Mouse (Mus musculus): Measurements from ENCODE around the gene Lrp2bp. TPM values are rescaled to one million over a fixed set of nuclear protein-coding genes. Genes with fewer than 3 reads are reported as not detected.

Lrp2bp gene
- polyA plus RNA-seq, 1 experiment: 0.17 TPM

DNA sequence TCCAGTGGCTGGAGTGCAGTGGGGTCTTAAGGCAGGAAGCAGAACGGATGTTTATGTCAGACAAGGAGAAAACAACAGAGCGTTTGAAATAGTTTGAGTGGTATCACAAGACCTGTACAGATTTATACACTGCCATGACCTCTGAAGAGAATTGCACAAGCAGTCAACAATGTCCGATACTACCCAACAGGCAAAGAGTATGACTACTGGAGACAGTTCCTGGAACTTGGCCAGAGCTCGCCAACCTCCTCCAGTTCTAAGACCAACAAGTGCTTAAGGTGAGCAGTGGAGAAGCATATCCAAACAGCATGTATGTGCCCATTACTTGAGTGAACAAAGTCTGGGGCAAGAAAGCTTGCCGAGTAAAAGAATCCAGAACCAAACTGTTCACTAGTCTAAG lies 76.1 kb downstream of the Lrp2bp start:
- Histone ChIP-seq H3K27me3 (replicated peaks; ENCODE audit: control insufficient read depth, insufficient read depth, low read length) (no peaks in the 10 kb centered on the region), H3K4me1 (ENCODE audit: control insufficient read depth, insufficient read depth, low read length) (no peaks in the 10 kb centered on the region), H3K4me3 (ENCODE audit: insufficient read depth, low read depth, low read length) (no peak overlapping the region), H3K36me3 (ENCODE audit: control insufficient read depth, insufficient read depth, low read length) (no peaks in the 10 kb centered on the region), H3K27ac (ENCODE audit: insufficient read depth, low read depth, low read length) (no peak overlapping the region)
- no peak for DNase-seq
- WGBS: 85% methylated on average over 5 of the region's 5 CpGs
- TF ChIP-seq POLR2A (IDR thresholded peaks at IDR 0.05; ENCODE audit: low read depth, low read length) (no peak), CTCF (conservative IDR thresholded peaks at IDR 0.05; ENCODE audit: insufficient read depth, insufficient read length, low read depth, low read length) (no peak)

DNA sequence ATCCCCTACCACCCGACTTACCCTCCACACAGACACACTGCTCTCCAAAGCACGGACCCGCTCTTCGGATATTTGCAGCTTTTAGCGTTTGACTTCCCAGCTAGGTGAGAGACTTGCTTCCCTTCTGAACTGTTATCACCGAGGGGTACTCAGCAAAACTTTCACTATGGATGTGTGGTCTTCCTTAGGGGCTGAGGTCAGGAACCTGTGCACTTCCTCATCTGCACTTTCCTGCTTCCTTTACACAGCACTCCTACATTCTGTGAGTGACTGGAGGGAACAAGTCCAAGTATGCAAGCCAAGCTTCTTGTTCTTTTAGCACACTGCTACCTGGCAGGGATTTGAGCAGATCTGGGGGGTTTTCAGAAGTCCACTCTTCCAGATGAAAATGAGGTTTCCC lies 79.8 kb downstream of the Lrp2bp start:
- H3K27ac ChIP-seq (ENCODE audit: insufficient read depth, low read depth, low read length): no peak overlapping the region
- no peak overlapping the region for H3K4me3 ChIP-seq (ENCODE audit: insufficient read depth, low read depth, low read length)
- no peaks in the 10 kb centered on the region for H3K4me1 ChIP-seq (ENCODE audit: control insufficient read depth, insufficient read depth, low read length)
- TF ChIP-seq POLR2A (IDR thresholded peaks at IDR 0.05; ENCODE audit: low read depth, low read length): no peak
- no peak for TF ChIP-seq CTCF (conservative IDR thresholded peaks at IDR 0.05; ENCODE audit: insufficient read depth, insufficient read length, low read depth, low read length)
- no peaks in the 10 kb centered on the region for H3K36me3 ChIP-seq (ENCODE audit: control insufficient read depth, insufficient read depth, low read length)
- no peaks in the 10 kb centered on the region for H3K27me3 ChIP-seq (replicated peaks; ENCODE audit: control insufficient read depth, insufficient read depth, low read length)
- DNase-seq: no peak
- 83% methylated on average over 6 of the region's 6 CpGs for WGBS

Other genes with a start within 250 kb of the Lrp2bp start
- 5.7 and 10.5 TPM in 2 replicates for gene Pdlim3, start 113.8 kb upstream of the Lrp2bp start, polyA plus RNA-seq (2012; rRNA removed)
- gene Ccdc110, start 64.7 kb upstream of the Lrp2bp start, polyA plus RNA-seq (2012; rRNA removed): not detected in 2 replicates
- 1.2 and 1.3 TPM in 2 replicates for gene 1700029J07Rik, start 24.1 kb upstream of the Lrp2bp start, polyA plus RNA-seq (2012; rRNA removed)
- gene Ufsp2, start 23.8 kb upstream of the Lrp2bp start, polyA plus RNA-seq (2012; rRNA removed): 22.9 and 29.2 TPM in 2 replicates
- gene Ankrd37, start 6.4 kb downstream of the Lrp2bp start, polyA plus RNA-seq (2012; rRNA removed): 1.5 and 1.8 TPM in 2 replicates
- 6.2 and 7.4 TPM in 2 replicates for gene Cfap97, start 152.5 kb downstream of the Lrp2bp start, polyA plus RNA-seq (2012; rRNA removed)
- gene Snx25, start 152.9 kb downstream of the Lrp2bp start, polyA plus RNA-seq (2012; rRNA removed): 8.6 and 9.8 TPM in 2 replicates
- 502 TPM in 2 replicates for gene Slc25a4, start 212.0 kb downstream of the Lrp2bp start, polyA plus RNA-seq (2012; rRNA removed)